Mouse (Mus musculus) liver, embryonic 14.5 days (tissue): ENCODE measurements at regions not wholly inside any gene's neighbourhood (a gene's known extent, or its start where the extent isn't known, plus 50 kb on each side); places are given as distances from the start of the nearest gene placed in this dataset.

Experiments used
- ATAC-seq: fragments of 200-750 bp; cut with Nextera tagmentation; 2 replicates; pipeline ENCODE4 v1.8.0; 2017; ENCODE audit warnings: moderate number of reproducible peaks, mild to moderate bottlenecking, moderate library complexity; ENCODE audit not compliant: insufficient read depth
- DNase-seq, 3 experiments: peaks; one replicate each; pipeline ENCODE4 v3.0.0-alpha.2; 2012 to 2013; ENCODE audit warnings: low read depth in 3 of 3, low spot score in 3 of 3
- H3K27ac ChIP-seq: fragments of 300-500 bp; sonication (generic); 2 replicates; pipeline ENCODE4 v1.5.1; 2014; ENCODE audit warnings: moderate library complexity, mild to moderate bottlenecking, control low read depth, inconsistent platforms
- H3K27me3 ChIP-seq: fragments of 300-500 bp; sonication (generic); 2 replicates; pipeline ENCODE4 v1.6.1; 2014; ENCODE audit warnings: mild to moderate bottlenecking, low read length, moderate library complexity; ENCODE audit not compliant: control insufficient read depth, insufficient read depth
- H3K36me3 ChIP-seq: fragments of 300-500 bp; sonication (generic); replicated peaks from 2 replicates; pipeline ENCODE4 v1.6.1; 2014; ENCODE audit warnings: low read depth; ENCODE audit not compliant: control insufficient read depth, insufficient read depth
- H3K4me1 ChIP-seq, 2 experiments: fragments of 200-500 bp in 1 of 2; fragments of 300-500 bp in 1 of 2; sonication (generic) in 1 of 2; replicated peaks; 2 replicates each; pipeline ENCODE4 v1.6.1; 2012 to 2014; ENCODE audit warnings: antibody characterized with exemption in 1 of 2, inconsistent platforms in 1 of 2, low read length in 1 of 2; ENCODE audit not compliant: control insufficient read depth in 2 of 2, insufficient read depth in 2 of 2
- H3K4me2 ChIP-seq: fragments of 300-500 bp; sonication (generic); 2 replicates; pipeline ENCODE4 v1.6.1; 2014; ENCODE audit warnings: low read depth, mild to moderate bottlenecking, control low read depth, moderate library complexity
- H3K4me3 ChIP-seq, 2 experiments: fragments of 200-500 bp in 1 of 2; fragments of 300-500 bp in 1 of 2; sonication (generic) in 1 of 2; 2 replicates each; pipeline ENCODE4 v1.5.1; 2012 to 2014; ENCODE audit warnings: low read depth in 2 of 2, low read length in 2 of 2, mild to moderate bottlenecking in 2 of 2, control low read depth in 1 of 2, inconsistent platforms in 1 of 2, moderate library complexity in 1 of 2; ENCODE audit not compliant: insufficient read depth in 1 of 2
- H3K9ac ChIP-seq: fragments of 300-500 bp; sonication (generic); replicated peaks from 2 replicates; pipeline ENCODE4 v1.6.1; 2014; ENCODE audit warnings: mild to moderate bottlenecking, control low read depth, moderate library complexity
- H3K9me3 ChIP-seq: fragments of 300-500 bp; sonication (generic); 2 replicates; pipeline ENCODE4 v1.6.1; 2016; ENCODE audit warnings: low read length, mixed read lengths; ENCODE audit not compliant: control insufficient read depth
- CTCF ChIP-seq: IDR thresholded peaks from 2 replicates; pipeline ENCODE4 v1.5.1; 2016; ENCODE audit warnings: antibody characterized with exemption, low read depth, control low read depth
- EP300 ChIP-seq: IDR thresholded peaks from 2 replicates; pipeline ENCODE4 v1.6.1; 2016; ENCODE audit warnings: antibody characterized with exemption, low read depth
- WGBS: fragments of 180-500 bp; shearing (Covaris S2); extraction: QIAGEN DNeasy Blood & Tissue Kit; methylation state at CpG from one replicate; pipeline ENCODE4 v1.1.7; 2014; ENCODE audit not compliant: insufficient replicate concordance; 5-methylcytosine and 5-hydroxymethylcytosine counted together

GRCm38 (mm10) chr5:64625841-64626298, 177.3 kb upstream of the Klf3 start:
- H3K4me1 ChIP-seq: peaks cover 6 to 24% of the 10 kb centered on the region in 2 experiments

GRCm38 (mm10) chr5:64626351-64626750, 176.8 kb upstream of the Klf3 start:
- Histone ChIP-seq H3K27me3 (peaks cover 6% of the 10 kb centered on the region; the same call in 1 of the 2 replicates), H3K4me2 (peak overlapping the region; percentile 3; the same call in 1 of the 2 replicates), H3K4me3 (no peak overlapping the region), H3K27ac (no peak overlapping the region), H3K9me3 (no peaks in the 10 kb centered on the region), H3K4me1 (peaks cover 6 to 24% of the 10 kb centered on the region in 2 experiments), H3K9ac (no peak overlapping the region), H3K36me3 (no peaks in the 10 kb centered on the region)
- no peak for DNase-seq
- 14% methylated on average over 9 of the region's 9 CpGs for WGBS
- TF ChIP-seq EP300: no peak
- no peak for TF ChIP-seq CTCF
- ATAC-seq: no peak

More at GRCm38 (mm10) chr5:64625841-64626298, 177.3 kb upstream of the Klf3 start:
- 8% methylated on average over 6 of the region's 6 CpGs for WGBS
- Histone ChIP-seq H3K4me3 (no peak overlapping the region), H3K27ac (no peak overlapping the region), H3K27me3 (peaks cover 6% of the 10 kb centered on the region; the same call in 1 of the 2 replicates), H3K36me3 (no peaks in the 10 kb centered on the region), H3K4me2 (peak overlapping the region; percentile 3; the same call in 1 of the 2 replicates), H3K9me3 (no peaks in the 10 kb centered on the region), H3K9ac (no peak overlapping the region)
- no peak for ATAC-seq
- TF ChIP-seq CTCF (no peak), EP300 (no peak)
- DNase-seq: no peak

GRCm38 (mm10) chr5:64630582-64630981, 172.6 kb upstream of the Klf3 start:
- WGBS: 85% methylated on average over 2 of the region's 2 CpGs
- Histone ChIP-seq H3K4me1 (peaks cover 8 to 9% of the 10 kb centered on the region in 2 experiments), H3K4me3 (no peak overlapping the region), H3K27ac (no peak overlapping the region), H3K9me3 (no peaks in the 10 kb centered on the region), H3K4me2 (no peak overlapping the region), H3K27me3 (peaks cover 6% of the 10 kb centered on the region; the same call in 1 of the 2 replicates), H3K9ac (no peak overlapping the region), H3K36me3 (no peaks in the 10 kb centered on the region)
- ATAC-seq (no peak), DNase-seq (no peak)
- TF ChIP-seq CTCF (no peak), EP300 (no peak)

- peaks cover 14% of the 10 kb centered on the region in 2 experiments for H3K4me1 ChIP-seq
- TF ChIP-seq EP300 (no peak), CTCF (no peak)
- H3K9ac ChIP-seq: no peak overlapping the region
- H3K36me3 ChIP-seq: no peaks in the 10 kb centered on the region
- no peak for ATAC-seq
- no peak overlapping the region for H3K4me3 ChIP-seq
- H3K9me3 ChIP-seq: no peaks in the 10 kb centered on the region
- no peak overlapping the region for H3K4me2 ChIP-seq
- H3K27ac ChIP-seq: no peak overlapping the region
- no peak for DNase-seq
- peaks cover 3% of the 10 kb centered on the region; the same call in 1 of the 2 replicates for H3K27me3 ChIP-seq
- 61% methylated on average over 5 of the region's 5 CpGs for WGBS
These were observed 171.0 kb upstream of the Klf3 start for GRCm38 (mm10) chr5:64632171-64632570.

- no peak overlapping the region for H3K4me2 ChIP-seq
- TF ChIP-seq CTCF (no peak), EP300 (no peak)
- no peaks in the 10 kb centered on the region for H3K9me3 ChIP-seq
- no peaks in the 10 kb centered on the region for H3K27me3 ChIP-seq
- WGBS: 61% methylated on average over 8 of the region's 8 CpGs
- H3K36me3 ChIP-seq: no peaks in the 10 kb centered on the region
- ATAC-seq: no peak
- DNase-seq: no peak
- H3K9ac ChIP-seq: no peak overlapping the region
- H3K4me3 ChIP-seq: no peak overlapping the region
- no peak overlapping the region for H3K27ac ChIP-seq
- peaks cover 14% of the 10 kb centered on the region in 2 experiments for H3K4me1 ChIP-seq
These were observed 169.2 kb upstream of the Klf3 start for GRCm38 (mm10) chr5:64634008-64634407.
